ENCODE assay signal across 9 mouse cellular contexts in the genomic region with DNA sequence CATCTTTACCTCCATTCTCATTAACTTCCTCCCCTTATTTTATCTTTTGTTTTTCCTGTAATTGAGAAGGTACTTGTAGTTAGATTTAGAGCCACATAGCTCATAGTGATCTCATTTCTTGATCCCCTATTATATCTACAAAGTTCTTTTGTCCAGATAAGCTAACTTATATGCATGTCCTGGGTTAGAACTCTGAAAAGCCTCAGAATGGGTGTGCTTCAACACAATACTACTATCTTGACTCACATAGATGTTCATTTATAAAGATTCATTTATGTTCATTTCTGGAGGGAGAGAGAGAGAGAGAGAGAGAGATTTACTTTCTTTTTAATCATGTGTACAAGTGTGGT. TPM values are rescaled to one million over a fixed set of nuclear protein-coding genes. Genes with fewer than 3 reads are reported as not detected.
A peak's percentile ranks its signal among the peaks of the same experiment; 100 is the strongest.
DNase-seq lines count a peak whose midpoint lies in the region; ATAC-seq and TF ChIP-seq lines count a peak whose summit lies in the region.
"Had no signal": no experiment of that assay in that cellular context is flagged by ENCODE, and none has a peak within 500 bp of the region (broad histone marks: within the 10 kb centered on the region; RNA-seq: fewer than 3 reads in every experiment).

No protein-coding gene starts in this region.

- no peaks in the 10 kb centered on the region for H3K27me3 ChIP-seq in kidney, embryonic 15.5 days
- no peaks in the 10 kb centered on the region for H3K27me3 ChIP-seq in embryonic facial prominence, embryonic 13.5 days
- no peaks in the 10 kb centered on the region for H3K27me3 ChIP-seq in intestine, embryonic 15.5 days (replicated peaks)
- no peaks in the 10 kb centered on the region for H3K27me3 ChIP-seq in midbrain, postnatal 0 days (ENCODE audit: insufficient read depth, low read length)

- H3K27ac ChIP-seq in kidney, embryonic 15.5 days = no peak overlapping the region
- no peak overlapping the region for H3K27ac ChIP-seq in embryonic facial prominence, embryonic 13.5 days
- no peak overlapping the region for H3K27ac ChIP-seq in intestine, embryonic 15.5 days
- H3K27ac ChIP-seq in midbrain, postnatal 0 days (ENCODE audit: low read depth, low read length) = no peak overlapping the region

- H3K9me3 ChIP-seq in kidney, embryonic 15.5 days (replicated peaks) = no peaks in the 10 kb centered on the region
- no peaks in the 10 kb centered on the region for H3K9me3 ChIP-seq in embryonic facial prominence, embryonic 13.5 days
- H3K9me3 ChIP-seq in intestine, embryonic 15.5 days = no peaks in the 10 kb centered on the region
- no peaks in the 10 kb centered on the region for H3K9me3 ChIP-seq in midbrain, postnatal 0 days (ENCODE audit: low read length)
- H3K9me3 ChIP-seq: G1E had no signal

- peak overlapping the region; percentile 51 for H3K4me3 ChIP-seq in kidney, embryonic 15.5 days (replicated peaks)
- H3K4me3 ChIP-seq in embryonic facial prominence, embryonic 13.5 days = peak overlapping the region; percentile 49
- no peak overlapping the region for H3K4me3 ChIP-seq in intestine, embryonic 15.5 days (replicated peaks)
- peak overlapping the region; percentile 45 for H3K4me3 ChIP-seq in midbrain, postnatal 0 days (ENCODE audit: low read depth, low read length)

- TF ChIP-seq CTCF in midbrain, postnatal 0 days (IDR thresholded peaks at IDR 0.05) = no peak

- H3K4me1 ChIP-seq in kidney, embryonic 15.5 days = no peaks in the 10 kb centered on the region
- no peaks in the 10 kb centered on the region for H3K4me1 ChIP-seq in embryonic facial prominence, embryonic 13.5 days
- H3K4me1 ChIP-seq in intestine, embryonic 15.5 days (replicated peaks) = no peaks in the 10 kb centered on the region
- no peaks in the 10 kb centered on the region for H3K4me1 ChIP-seq in midbrain, postnatal 0 days (ENCODE audit: insufficient read depth, low read length)

- H3K36me3 ChIP-seq in kidney, embryonic 15.5 days = no peaks in the 10 kb centered on the region
- H3K36me3 ChIP-seq in embryonic facial prominence, embryonic 13.5 days = no peaks in the 10 kb centered on the region
- H3K36me3 ChIP-seq in intestine, embryonic 15.5 days = no peaks in the 10 kb centered on the region
- no peaks in the 10 kb centered on the region for H3K36me3 ChIP-seq in midbrain, postnatal 0 days (ENCODE audit: insufficient read depth, low read length)
- H3K36me3 ChIP-seq: G1E had no signal

- no peak for ATAC-seq in kidney, embryonic 15.5 days (replicated peaks; ENCODE audit: low FRiP score)
- no peak for ATAC-seq in embryonic facial prominence, embryonic 13.5 days (ENCODE audit: insufficient number of reproducible peaks, insufficient read depth, low FRiP score, low TSS enrichment, low read depth)
- ATAC-seq in intestine, embryonic 15.5 days = peak; percentile 12; the same call in 1 of the 2 replicates
- no peak for ATAC-seq in midbrain, postnatal 0 days (ENCODE audit: low FRiP score)

- peak overlapping the region; percentile 78 for H3K4me2 ChIP-seq in kidney, embryonic 15.5 days
- H3K4me2 ChIP-seq in embryonic facial prominence, embryonic 13.5 days = peak overlapping the region; percentile 75
- peak overlapping the region; percentile 64 for H3K4me2 ChIP-seq in intestine, embryonic 15.5 days (replicated peaks)
- H3K4me2 ChIP-seq in midbrain, postnatal 0 days (ENCODE audit: low read depth, low read length, poor library complexity, severe bottlenecking) = peak overlapping the region; percentile 58

- no peak for DNase-seq in kidney, adult 11 months
- no peak for DNase-seq in midbrain, postnatal 0 days (ENCODE audit: low spot score)
- DNase-seq in thymus, postnatal 10 days (ENCODE audit: low spot score in 2 of 2) = no peak
- no peak for DNase-seq in Muller cell, postnatal 12 days (ENCODE audit: inconsistent ontology term)
- DNase-seq in cerebellum, adult 11-12 months = no peak

- peak overlapping the region; percentile 62; the same call in 1 of the 2 replicates for H3K9ac ChIP-seq in kidney, embryonic 15.5 days
- no peak overlapping the region for H3K9ac ChIP-seq in embryonic facial prominence, embryonic 13.5 days
- H3K9ac ChIP-seq in intestine, embryonic 15.5 days = no peak overlapping the region
- no peak overlapping the region; the same call in 1 of the 2 replicates for H3K9ac ChIP-seq in midbrain, postnatal 0 days (replicated peaks; ENCODE audit: low read length, poor library complexity, severe bottlenecking)

RNA-seq across cellular contexts. Expression of gene Dtx4, which starts 17.3 kb away (rescaled TPM):
- 6.2 and 6.7 TPM in 2 replicates for polyA plus RNA-seq in kidney, embryonic 15.5 days (2015; fragmentation: Nextera tagmentation; extraction: Ambion mirVana)
- 6.0 and 6.7 TPM in 2 replicates for polyA plus RNA-seq in embryonic facial prominence, embryonic 13.5 days (2015; fragmentation: Nextera tagmentation; extraction: Ambion mirVana)
- 15.0 and 15.5 TPM in 2 replicates for polyA plus RNA-seq in intestine, embryonic 15.5 days (2015; fragmentation: Nextera tagmentation; extraction: Ambion mirVana)
- total RNA-seq in midbrain, postnatal 0 days (2014; rRNA removed) = 57.5 and 63.1 TPM in 2 replicates
- 24.3 and 26.3 TPM in 2 replicates for polyA plus RNA-seq in midbrain, postnatal 0 days (2015; fragmentation: Nextera tagmentation; extraction: Ambion mirVana)
- polyA plus RNA-seq: G1E had no signal

RNA-seq across cellular contexts. Expression of gene Fam111a, which starts 27.0 kb away (rescaled TPM):
- polyA plus RNA-seq in kidney, embryonic 15.5 days (2015; fragmentation: Nextera tagmentation; extraction: Ambion mirVana) = 25.3 and 26.3 TPM in 2 replicates
- 20.3 and 23.4 TPM in 2 replicates for polyA plus RNA-seq in embryonic facial prominence, embryonic 13.5 days (2015; fragmentation: Nextera tagmentation; extraction: Ambion mirVana)
- 18.4 and 20.0 TPM in 2 replicates for polyA plus RNA-seq in intestine, embryonic 15.5 days (2015; fragmentation: Nextera tagmentation; extraction: Ambion mirVana)
- total RNA-seq in midbrain, postnatal 0 days (2014; rRNA removed) = 2.3 and 4.2 TPM in 2 replicates
- polyA plus RNA-seq in midbrain, postnatal 0 days (2015; fragmentation: Nextera tagmentation; extraction: Ambion mirVana) = 2.4 and 2.7 TPM in 2 replicates

RNA-seq across cellular contexts. Expression of gene Mpeg1, which starts 57.9 kb away (rescaled TPM):
- 0.57 and 0.62 TPM in 2 replicates for polyA plus RNA-seq in kidney, embryonic 15.5 days (2015; fragmentation: Nextera tagmentation; extraction: Ambion mirVana)
- 0.36 and 0.41 TPM in 2 replicates for polyA plus RNA-seq in embryonic facial prominence, embryonic 13.5 days (2015; fragmentation: Nextera tagmentation; extraction: Ambion mirVana)
- 0.88 and 0.98 TPM in 2 replicates for polyA plus RNA-seq in intestine, embryonic 15.5 days (2015; fragmentation: Nextera tagmentation; extraction: Ambion mirVana)
- total RNA-seq in midbrain, postnatal 0 days (2014; rRNA removed) = 2.7 and 4.2 TPM in 2 replicates
- polyA plus RNA-seq in midbrain, postnatal 0 days (2015; fragmentation: Nextera tagmentation; extraction: Ambion mirVana) = 0.83 and 0.88 TPM in 2 replicates
- polyA plus RNA-seq: G1E had no signal
